Mouse (Mus musculus): ENCODE data around the gene Afmid. TPM values are rescaled to one million over a fixed set of nuclear protein-coding genes. Genes with fewer than 3 reads are reported as not detected.

The Afmid gene
- polyA plus RNA-seq, 1 experiment from 2014 or later, result 15.4 TPM

DNA sequence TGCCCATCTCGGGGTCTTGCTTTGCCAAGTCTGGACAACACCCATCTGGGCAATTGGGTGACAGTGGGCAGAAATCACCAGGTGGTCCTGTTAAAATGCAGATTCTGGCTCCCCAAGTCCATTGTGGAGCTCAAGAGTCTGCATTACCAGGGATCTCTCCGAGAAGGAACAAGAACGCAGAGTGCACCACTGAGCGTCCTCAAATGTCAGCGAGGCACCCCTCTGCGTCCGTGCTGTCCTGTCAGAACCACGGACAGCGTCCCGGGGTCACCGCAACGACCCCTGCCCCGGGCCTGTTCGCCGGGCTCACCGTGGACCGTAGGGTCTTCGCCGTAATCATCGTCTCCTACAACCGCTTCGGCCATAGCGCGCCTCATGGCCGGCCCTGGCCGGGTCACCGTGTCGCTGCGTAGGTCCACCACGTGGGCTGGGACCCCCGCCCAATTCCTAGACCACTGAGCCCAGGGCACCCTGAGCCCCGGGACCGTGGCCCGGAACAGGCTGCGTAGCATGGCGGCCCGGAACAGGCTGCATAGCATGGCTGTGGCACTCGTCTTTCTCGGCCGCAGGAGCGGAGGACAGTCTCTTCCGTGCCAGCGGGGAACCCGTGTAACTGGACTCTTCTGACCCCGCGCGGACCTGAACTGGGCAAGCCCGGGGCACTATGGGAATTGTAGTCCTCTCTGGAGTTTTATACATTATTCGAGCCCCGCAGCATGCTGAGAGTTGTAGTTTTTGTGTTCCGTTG is 47.3 kb downstream of the Afmid start, which contains the start of gene Tha1:
Gene Tha1, minus strand, starts transcription at position 621 of the 748 bp plus-strand sequence.
- ATAC-seq (ENCODE audit: low read depth), result peak; percentile 57
- peaks cover 22% of the 10 kb centered on the region for H3K27me3 ChIP-seq (ENCODE audit: control insufficient read depth, insufficient read depth, low read depth, low read length)
- no peaks in the 10 kb centered on the region for H3K9me3 ChIP-seq (replicated peaks; ENCODE audit: control insufficient read depth, low read length)
- peak within 1 kb of the TSS; percentile 58 for H3K9ac ChIP-seq (ENCODE audit: low read depth, low read length)
- H3K27ac ChIP-seq (ENCODE audit: low read length), result no peak within 1 kb of the TSS
- H3K4me2 ChIP-seq (ENCODE audit: low read depth, low read length), result peak within 1 kb of the TSS; percentile 70
- WGBS (ENCODE audit: insufficient replicate concordance), result 2% methylated on average over 51 of the region's 51 CpGs
- no peaks in the 10 kb centered on the region for H3K36me3 ChIP-seq (ENCODE audit: control insufficient read depth, insufficient read depth)
- H3K4me1 ChIP-seq (ENCODE audit: control insufficient read depth, low read depth, low read length), result peaks cover 11% of the 10 kb centered on the region
- H3K4me3 ChIP-seq (ENCODE audit: low read depth, low read length), result peak within 1 kb of the TSS; percentile 64

DNA sequence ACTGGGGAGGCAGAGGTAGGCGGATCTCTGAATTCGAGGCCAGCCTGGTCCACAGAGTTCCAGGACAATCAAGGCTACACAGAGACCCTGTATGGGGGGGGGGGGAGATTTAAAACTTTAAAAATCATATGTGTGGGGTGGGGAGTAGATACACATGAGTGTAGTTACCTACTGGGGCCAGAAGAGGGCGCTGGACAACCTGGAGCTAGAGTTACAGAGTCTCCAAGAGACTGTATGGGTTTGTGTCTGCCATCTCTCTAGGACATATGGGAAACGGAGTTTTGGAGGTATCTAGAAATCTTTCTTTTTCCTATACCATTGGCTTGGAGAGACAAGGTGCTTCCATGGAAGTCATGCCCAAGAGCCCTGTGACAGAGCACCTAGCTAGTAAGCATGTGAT is 48.7 kb downstream of the Afmid start:
- H3K4me2 ChIP-seq (ENCODE audit: low read depth, low read length), result no peak overlapping the region
- H3K4me1 ChIP-seq (ENCODE audit: control insufficient read depth, low read depth, low read length), result peaks cover 21% of the 10 kb centered on the region
- H3K27me3 ChIP-seq (ENCODE audit: control insufficient read depth, insufficient read depth, low read depth, low read length), result peaks cover 22% of the 10 kb centered on the region
- no peak overlapping the region for H3K4me3 ChIP-seq (ENCODE audit: low read depth, low read length)
- H3K9ac ChIP-seq (ENCODE audit: low read depth, low read length), result no peak overlapping the region
- 51% methylated on average over 4 of the region's 4 CpGs for WGBS (ENCODE audit: insufficient replicate concordance)
- no peak overlapping the region for H3K27ac ChIP-seq (ENCODE audit: low read length)
- H3K36me3 ChIP-seq (ENCODE audit: control insufficient read depth, insufficient read depth), result no peaks in the 10 kb centered on the region
- H3K9me3 ChIP-seq (replicated peaks; ENCODE audit: control insufficient read depth, low read length), result no peaks in the 10 kb centered on the region
- no peak for ATAC-seq (ENCODE audit: low read depth)

DNA sequence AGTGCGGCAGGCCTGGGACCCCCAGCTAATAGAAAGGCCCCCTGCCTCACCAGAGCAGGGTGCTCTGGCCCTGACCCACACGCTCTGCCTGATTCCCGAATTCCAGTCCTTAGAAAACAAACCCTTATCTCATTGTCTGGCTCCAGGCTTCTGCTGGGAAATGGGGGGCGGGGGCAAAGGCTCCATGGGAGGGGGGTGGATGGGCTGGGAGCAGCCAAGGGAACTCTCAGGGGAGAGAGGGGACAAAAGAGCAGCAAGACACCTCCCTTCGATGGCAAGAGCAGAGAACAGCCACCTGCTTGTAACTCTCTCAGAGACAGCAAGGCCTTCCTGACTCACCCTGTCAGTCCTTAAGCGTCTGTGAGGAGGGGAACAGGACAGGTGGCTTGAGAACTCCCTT is 50.0 kb downstream of the Afmid start:
- Histone ChIP-seq H3K9ac (ENCODE audit: low read depth, low read length) (no peak overlapping the region), H3K27me3 (ENCODE audit: control insufficient read depth, insufficient read depth, low read depth, low read length) (peaks cover 22% of the 10 kb centered on the region), H3K9me3 (replicated peaks; ENCODE audit: control insufficient read depth, low read length) (no peaks in the 10 kb centered on the region), H3K4me2 (ENCODE audit: low read depth, low read length) (no peak overlapping the region), H3K4me3 (ENCODE audit: low read depth, low read length) (no peak overlapping the region), H3K27ac (ENCODE audit: low read length) (no peak overlapping the region), H3K36me3 (ENCODE audit: control insufficient read depth, insufficient read depth) (no peaks in the 10 kb centered on the region), H3K4me1 (ENCODE audit: control insufficient read depth, low read depth, low read length) (peaks cover 21% of the 10 kb centered on the region)
- ATAC-seq (ENCODE audit: low read depth), result no peak
- WGBS (ENCODE audit: insufficient replicate concordance), result 54% methylated on average over 6 of the region's 6 CpGs

GRCm38 (mm10) chr11:117877917-117878745 is 52.4 kb downstream of the Afmid start:
- H3K36me3 ChIP-seq (ENCODE audit: control insufficient read depth, insufficient read depth), result no peaks in the 10 kb centered on the region
- peaks cover 5% of the 10 kb centered on the region for H3K27me3 ChIP-seq (ENCODE audit: control insufficient read depth, insufficient read depth, low read depth, low read length)
- no peak overlapping the region for H3K4me3 ChIP-seq (ENCODE audit: low read depth, low read length)
- peak overlapping the region; percentile 55 for H3K27ac ChIP-seq (ENCODE audit: low read length)
- no peaks in the 10 kb centered on the region for H3K9me3 ChIP-seq (replicated peaks; ENCODE audit: control insufficient read depth, low read length)
- peaks cover 21% of the 10 kb centered on the region for H3K4me1 ChIP-seq (ENCODE audit: control insufficient read depth, low read depth, low read length)
- WGBS (ENCODE audit: insufficient replicate concordance), result 6% methylated on average over 13 of the region's 13 CpGs
- H3K9ac ChIP-seq (ENCODE audit: low read depth, low read length), result no peak overlapping the region
- peak overlapping the region; percentile 25; the same call in 1 of the 2 replicates for H3K4me2 ChIP-seq (ENCODE audit: low read depth, low read length)
- ATAC-seq (ENCODE audit: low read depth), result peak; percentile 78

DNA sequence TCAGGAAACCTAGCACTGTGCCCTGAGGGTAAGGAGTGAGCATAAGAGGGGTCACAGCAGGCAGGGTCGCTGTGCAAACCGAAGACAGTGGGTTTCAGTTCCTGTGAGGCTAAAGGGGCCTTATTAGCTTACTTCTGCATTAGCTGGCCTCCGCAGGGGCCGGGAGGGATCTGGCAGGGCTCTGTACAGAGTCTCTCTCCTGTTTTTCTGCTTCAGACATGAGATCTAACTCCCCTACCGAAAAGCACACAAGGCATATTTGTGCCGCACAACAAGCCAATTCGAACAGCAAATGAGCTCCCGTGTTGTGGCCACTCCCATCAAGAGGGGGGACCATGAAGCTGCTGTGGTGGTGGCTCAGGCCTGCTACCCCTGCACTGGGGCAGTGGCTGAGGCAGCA is 53.2 kb downstream of the Afmid start:
- no peaks in the 10 kb centered on the region for H3K36me3 ChIP-seq (ENCODE audit: control insufficient read depth, insufficient read depth)
- 8% methylated on average over 8 of the region's 8 CpGs for WGBS (ENCODE audit: insufficient replicate concordance)
- peak overlapping the region; percentile 25; the same call in 1 of the 2 replicates for H3K4me2 ChIP-seq (ENCODE audit: low read depth, low read length)
- H3K9me3 ChIP-seq (replicated peaks; ENCODE audit: control insufficient read depth, low read length), result no peaks in the 10 kb centered on the region
- no peaks in the 10 kb centered on the region for H3K27me3 ChIP-seq (ENCODE audit: control insufficient read depth, insufficient read depth, low read depth, low read length)
- H3K9ac ChIP-seq (ENCODE audit: low read depth, low read length), result no peak overlapping the region
- no peak for ATAC-seq (ENCODE audit: low read depth)
- H3K4me1 ChIP-seq (ENCODE audit: control insufficient read depth, low read depth, low read length), result peaks cover 21% of the 10 kb centered on the region
- peak overlapping the region; percentile 55; the same call in 1 of the 2 replicates for H3K27ac ChIP-seq (ENCODE audit: low read length)
- H3K4me3 ChIP-seq (ENCODE audit: low read depth, low read length), result no peak overlapping the region

- Histone ChIP-seq H3K4me2 (ENCODE audit: low read depth, low read length) (no peak overlapping the region), H3K27me3 (ENCODE audit: control insufficient read depth, insufficient read depth, low read depth, low read length) (no peaks in the 10 kb centered on the region), H3K27ac (ENCODE audit: low read length) (no peak overlapping the region), H3K9ac (ENCODE audit: low read depth, low read length) (no peak overlapping the region), H3K36me3 (ENCODE audit: control insufficient read depth, insufficient read depth) (no peaks in the 10 kb centered on the region), H3K9me3 (replicated peaks; ENCODE audit: control insufficient read depth, low read length) (no peaks in the 10 kb centered on the region), H3K4me3 (ENCODE audit: low read depth, low read length) (no peak overlapping the region), H3K4me1 (ENCODE audit: control insufficient read depth, low read depth, low read length) (peaks cover 21% of the 10 kb centered on the region)
- WGBS (ENCODE audit: insufficient replicate concordance), result 61% methylated on average over 6 of the region's 6 CpGs
- ATAC-seq (ENCODE audit: low read depth), result no peak
These were observed 54.0 kb downstream of the Afmid start for GRCm38 (mm10) chr11:117879676-117880075.

DNA sequence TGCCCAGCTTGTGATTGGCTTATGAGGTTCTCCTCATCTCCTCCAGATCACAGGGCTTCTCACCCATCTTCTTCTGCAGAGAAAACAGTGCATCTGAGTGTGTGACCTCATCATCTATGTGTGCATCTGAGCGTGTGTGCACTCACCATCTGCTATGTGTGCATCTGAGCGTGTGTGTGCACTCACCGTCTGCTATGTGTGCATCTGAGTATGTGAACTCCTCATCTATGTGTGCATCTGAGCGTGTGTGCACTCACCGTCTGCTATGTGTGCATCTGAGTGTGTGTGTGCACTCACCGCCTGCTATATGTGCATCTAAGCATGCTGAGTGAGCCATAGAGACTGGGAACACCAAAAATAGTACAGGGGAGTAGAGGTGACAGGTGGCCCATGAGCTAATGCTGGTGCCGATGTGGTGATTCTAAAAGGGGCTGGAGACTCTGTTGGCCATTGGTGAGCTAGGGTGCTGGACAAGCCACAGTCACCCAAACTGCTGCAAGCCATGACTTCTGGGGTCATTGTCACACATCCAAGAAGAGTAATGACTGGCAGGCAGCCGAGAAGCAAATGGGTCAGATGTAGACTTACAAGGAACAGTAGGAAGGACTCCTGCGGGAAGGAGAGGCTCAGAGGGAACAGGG is 54.7 kb downstream of the Afmid start:
- Histone ChIP-seq H3K27me3 (ENCODE audit: control insufficient read depth, insufficient read depth, low read depth, low read length) (no peaks in the 10 kb centered on the region), H3K36me3 (ENCODE audit: control insufficient read depth, insufficient read depth) (no peaks in the 10 kb centered on the region), H3K4me2 (ENCODE audit: low read depth, low read length) (no peak overlapping the region), H3K27ac (ENCODE audit: low read length) (no peak overlapping the region), H3K4me3 (ENCODE audit: low read depth, low read length) (no peak overlapping the region), H3K9me3 (replicated peaks; ENCODE audit: control insufficient read depth, low read length) (no peaks in the 10 kb centered on the region), H3K4me1 (ENCODE audit: control insufficient read depth, low read depth, low read length) (peaks cover 19% of the 10 kb centered on the region), H3K9ac (ENCODE audit: low read depth, low read length) (no peak overlapping the region)
- no peak for ATAC-seq (ENCODE audit: low read depth)
- WGBS (ENCODE audit: insufficient replicate concordance), result 71% methylated on average over 9 of the region's 9 CpGs

GRCm38 (mm10) chr11:117880977-117881358 is 55.2 kb downstream of the Afmid start:
- no peak overlapping the region for H3K4me3 ChIP-seq (ENCODE audit: low read depth, low read length)
- no peaks in the 10 kb centered on the region for H3K27me3 ChIP-seq (ENCODE audit: control insufficient read depth, insufficient read depth, low read depth, low read length)
- H3K27ac ChIP-seq (ENCODE audit: low read length), result peak overlapping the region; percentile 18; the same call in 1 of the 2 replicates
- peaks cover 17% of the 10 kb centered on the region for H3K4me1 ChIP-seq (ENCODE audit: control insufficient read depth, low read depth, low read length)
- ATAC-seq (ENCODE audit: low read depth), result no peak
- no peak overlapping the region for H3K9ac ChIP-seq (ENCODE audit: low read depth, low read length)
- H3K4me2 ChIP-seq (ENCODE audit: low read depth, low read length), result no peak overlapping the region
- no peaks in the 10 kb centered on the region for H3K9me3 ChIP-seq (replicated peaks; ENCODE audit: control insufficient read depth, low read length)
- H3K36me3 ChIP-seq (ENCODE audit: control insufficient read depth, insufficient read depth), result no peaks in the 10 kb centered on the region
- 65% methylated on average over 6 of the region's 6 CpGs for WGBS (ENCODE audit: insufficient replicate concordance)
